Mouse (Mus musculus): ENCODE measurements at regions not wholly inside any gene's neighbourhood (a gene's known extent, or its start where the extent isn't known, plus 50 kb on each side); places are given as distances from the start of the nearest gene placed in this dataset.

DNA sequence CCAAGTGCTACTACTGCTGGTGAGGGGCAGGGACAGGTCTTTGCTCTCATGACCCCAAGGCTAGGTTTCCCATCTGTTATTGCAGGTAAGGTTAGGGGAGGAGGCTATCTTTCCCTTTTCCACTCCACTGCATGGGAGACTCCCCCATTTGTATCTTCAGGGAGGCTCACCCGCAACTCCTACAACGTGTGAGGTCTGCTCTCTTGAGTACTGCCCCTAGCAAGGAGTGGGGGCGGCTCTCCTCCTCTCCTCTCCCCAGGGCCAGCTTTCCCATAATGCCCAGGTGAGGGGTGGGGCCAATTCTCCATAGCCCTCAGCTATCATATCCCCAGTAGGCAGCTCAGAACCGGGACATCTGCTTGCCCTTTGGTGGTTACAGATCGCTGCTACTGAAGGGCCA lies 113.9 kb upstream of the Tenm3 start:
- in situ Hi-C loops (cut with MboI; ENCODE audit: low sequenced_read_pairs in 2 of 2, unreplicated experiment in 2 of 2) = no loop called here
- no peaks in the 10 kb centered on the region for H3K36me3 ChIP-seq (ENCODE audit: control insufficient read depth, insufficient read depth, low read length, poor library complexity, severe bottlenecking)
- H3K9ac ChIP-seq (ENCODE audit: insufficient read depth, low read depth, low read length, poor library complexity, severe bottlenecking) = no peak overlapping the region
- no peak for TF ChIP-seq ZNF384 (IDR thresholded peaks at IDR 0.05; ENCODE audit: low read depth, low read length)
- no peak for TF ChIP-seq HCFC1 (IDR thresholded peaks at IDR 0.05; ENCODE audit: borderline replicate concordance, insufficient read depth, low read length)
- no peak for TF ChIP-seq ZC3H11A (IDR thresholded peaks at IDR 0.05; ENCODE audit: borderline replicate concordance, low read depth, low read length)
- TF ChIP-seq CHD2 (IDR thresholded peaks at IDR 0.05; ENCODE audit: low read depth, low read length) = no peak
- TF ChIP-seq MAFK (IDR thresholded peaks at IDR 0.05; ENCODE audit: insufficient read depth, low read depth, low read length) = no peak
- no peaks in the 10 kb centered on the region for H3K4me1 ChIP-seq (ENCODE audit: control insufficient read depth in 2 of 2, insufficient read depth in 2 of 2, low read length in 2 of 2, poor library complexity in 1 of 2)
- no peak overlapping the region for H3K27ac ChIP-seq (ENCODE audit: insufficient read depth, low read depth, low read length, poor library complexity, severe bottlenecking)
- H3K4me3 ChIP-seq (ENCODE audit: insufficient read depth in 1 of 2, low read depth in 1 of 2, low read length in 2 of 2, poor library complexity in 1 of 2, severe bottlenecking in 1 of 2) = no peak overlapping the region
- H3K9me3 ChIP-seq (ENCODE audit: control insufficient read depth, insufficient read depth, low read depth, low read length) = no peaks in the 10 kb centered on the region
- no peak for DNase-seq (ENCODE audit: low read depth, low spot score)

DNA sequence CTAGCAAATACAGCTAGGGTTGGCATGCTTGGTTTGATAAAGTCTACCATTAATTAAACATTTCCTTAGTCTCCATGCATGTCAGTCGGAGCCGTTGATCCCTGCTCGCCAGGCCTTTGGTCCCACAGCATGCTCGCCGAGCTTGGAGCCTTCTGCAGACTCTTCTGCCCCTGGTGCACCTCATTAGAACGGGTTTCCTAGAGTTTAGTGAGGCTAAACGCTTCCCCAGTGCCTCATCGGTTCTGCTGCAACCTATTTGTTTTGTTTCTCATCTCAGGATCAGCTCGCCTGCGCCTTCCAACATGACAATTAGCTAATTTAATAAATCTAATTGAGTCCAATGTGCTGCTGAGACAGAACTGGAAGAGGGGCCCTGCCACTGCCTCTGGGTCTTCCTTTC lies 107.7 kb upstream of the Tenm3 start:
- TF ChIP-seq HCFC1 (IDR thresholded peaks at IDR 0.05; ENCODE audit: borderline replicate concordance, insufficient read depth, low read length) = no peak
- TF ChIP-seq ZC3H11A (IDR thresholded peaks at IDR 0.05; ENCODE audit: borderline replicate concordance, low read depth, low read length) = no peak
- TF ChIP-seq ZNF384 (IDR thresholded peaks at IDR 0.05; ENCODE audit: low read depth, low read length) = no peak
- no peak for TF ChIP-seq MAFK (IDR thresholded peaks at IDR 0.05; ENCODE audit: insufficient read depth, low read depth, low read length)
- TF ChIP-seq CHD2 (IDR thresholded peaks at IDR 0.05; ENCODE audit: low read depth, low read length) = no peak
- H3K4me1 ChIP-seq (ENCODE audit: control insufficient read depth in 2 of 2, insufficient read depth in 2 of 2, low read length in 2 of 2, poor library complexity in 1 of 2) = no peaks in the 10 kb centered on the region
- no peak overlapping the region for H3K27ac ChIP-seq (ENCODE audit: insufficient read depth, low read depth, low read length, poor library complexity, severe bottlenecking)
- no peak for DNase-seq (ENCODE audit: low read depth, low spot score)
- H3K4me3 ChIP-seq (ENCODE audit: insufficient read depth in 1 of 2, low read depth in 1 of 2, low read length in 2 of 2, poor library complexity in 1 of 2, severe bottlenecking in 1 of 2) = no peak overlapping the region
- no peaks in the 10 kb centered on the region for H3K36me3 ChIP-seq (ENCODE audit: control insufficient read depth, insufficient read depth, low read length, poor library complexity, severe bottlenecking)
- no peak overlapping the region for H3K9ac ChIP-seq (ENCODE audit: insufficient read depth, low read depth, low read length, poor library complexity, severe bottlenecking)
- in situ Hi-C loops (cut with MboI; ENCODE audit: low sequenced_read_pairs in 2 of 2, unreplicated experiment in 2 of 2) = no loop called here
- H3K9me3 ChIP-seq (ENCODE audit: control insufficient read depth, insufficient read depth, low read depth, low read length) = no peaks in the 10 kb centered on the region

DNA sequence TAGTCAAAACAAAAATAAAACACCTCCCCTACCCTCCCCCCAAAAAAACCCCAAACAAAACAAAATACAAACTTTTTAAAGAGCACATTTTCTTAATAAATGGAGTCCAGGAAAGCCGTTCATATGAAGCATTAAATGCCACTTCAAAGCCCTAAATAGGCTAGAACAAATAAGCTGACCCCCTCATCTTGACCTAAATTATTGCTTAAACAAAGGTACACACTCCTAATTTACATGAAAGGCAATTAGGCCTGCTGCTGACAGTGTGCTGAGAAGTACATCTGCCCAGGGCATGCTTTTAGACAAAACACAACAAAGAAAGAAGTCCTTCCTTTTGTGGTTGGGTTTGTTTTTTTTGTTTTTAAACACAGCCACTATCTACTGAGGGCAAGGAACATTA lies 100.4 kb upstream of the Tenm3 start:
- in situ Hi-C loops (cut with MboI; ENCODE audit: low sequenced_read_pairs in 2 of 2, unreplicated experiment in 2 of 2) = no loop called here
- no peak overlapping the region for H3K4me3 ChIP-seq (ENCODE audit: insufficient read depth in 1 of 2, low read depth in 1 of 2, low read length in 2 of 2, poor library complexity in 1 of 2, severe bottlenecking in 1 of 2)
- H3K27ac ChIP-seq (ENCODE audit: insufficient read depth, low read depth, low read length, poor library complexity, severe bottlenecking) = no peak overlapping the region
- DNase-seq (ENCODE audit: low read depth, low spot score) = no peak
- H3K4me1 ChIP-seq (ENCODE audit: control insufficient read depth in 2 of 2, insufficient read depth in 2 of 2, low read length in 2 of 2, poor library complexity in 1 of 2) = no peaks in the 10 kb centered on the region
- H3K9me3 ChIP-seq (ENCODE audit: control insufficient read depth, insufficient read depth, low read depth, low read length) = no peaks in the 10 kb centered on the region
- no peak overlapping the region for H3K9ac ChIP-seq (ENCODE audit: insufficient read depth, low read depth, low read length, poor library complexity, severe bottlenecking)
- H3K36me3 ChIP-seq (ENCODE audit: control insufficient read depth, insufficient read depth, low read length, poor library complexity, severe bottlenecking) = no peaks in the 10 kb centered on the region
- TF ChIP-seq ZC3H11A (IDR thresholded peaks at IDR 0.05; ENCODE audit: borderline replicate concordance, low read depth, low read length) = no peak
- TF ChIP-seq HCFC1 (IDR thresholded peaks at IDR 0.05; ENCODE audit: borderline replicate concordance, insufficient read depth, low read length) = no peak
- no peak for TF ChIP-seq ZNF384 (IDR thresholded peaks at IDR 0.05; ENCODE audit: low read depth, low read length)
- no peak for TF ChIP-seq CHD2 (IDR thresholded peaks at IDR 0.05; ENCODE audit: low read depth, low read length)
- no peak for TF ChIP-seq MAFK (IDR thresholded peaks at IDR 0.05; ENCODE audit: insufficient read depth, low read depth, low read length)

DNA sequence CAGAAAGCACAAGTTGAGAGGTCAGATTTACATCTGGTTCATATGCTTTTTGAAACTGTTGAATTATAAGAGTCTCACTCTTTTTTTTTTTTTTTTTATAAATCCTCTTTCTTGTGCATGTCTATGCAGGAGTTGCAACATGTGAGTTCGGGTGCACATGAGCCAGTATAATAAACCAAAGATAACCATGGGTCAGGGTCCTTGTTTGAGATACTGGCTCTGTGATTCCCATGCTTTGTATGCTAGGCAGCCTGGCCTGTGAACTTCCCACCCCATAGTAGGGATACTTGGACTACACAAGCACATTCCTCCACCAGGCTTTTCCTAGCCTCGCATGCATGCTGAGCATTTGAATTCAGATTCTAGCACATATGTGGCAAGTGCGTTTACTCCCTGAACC lies 93.4 kb upstream of the Tenm3 start:
- in situ Hi-C loops (cut with MboI; ENCODE audit: low sequenced_read_pairs in 2 of 2, unreplicated experiment in 2 of 2) = no loop called here
- Histone ChIP-seq H3K4me1 (ENCODE audit: control insufficient read depth in 2 of 2, insufficient read depth in 2 of 2, low read length in 2 of 2, poor library complexity in 1 of 2) (no peaks in the 10 kb centered on the region), H3K4me3 (ENCODE audit: insufficient read depth in 1 of 2, low read depth in 1 of 2, low read length in 2 of 2, poor library complexity in 1 of 2, severe bottlenecking in 1 of 2) (no peak overlapping the region), H3K9ac (ENCODE audit: insufficient read depth, low read depth, low read length, poor library complexity, severe bottlenecking) (no peak overlapping the region), H3K36me3 (ENCODE audit: control insufficient read depth, insufficient read depth, low read length, poor library complexity, severe bottlenecking) (no peaks in the 10 kb centered on the region), H3K27ac (ENCODE audit: insufficient read depth, low read depth, low read length, poor library complexity, severe bottlenecking) (no peak overlapping the region), H3K9me3 (ENCODE audit: control insufficient read depth, insufficient read depth, low read depth, low read length) (no peaks in the 10 kb centered on the region)
- no peak for DNase-seq (ENCODE audit: low read depth, low spot score)
- TF ChIP-seq CHD2 (IDR thresholded peaks at IDR 0.05; ENCODE audit: low read depth, low read length) = no peak
- no peak for TF ChIP-seq ZC3H11A (IDR thresholded peaks at IDR 0.05; ENCODE audit: borderline replicate concordance, low read depth, low read length)
- TF ChIP-seq MAFK (IDR thresholded peaks at IDR 0.05; ENCODE audit: insufficient read depth, low read depth, low read length) = no peak

DNA sequence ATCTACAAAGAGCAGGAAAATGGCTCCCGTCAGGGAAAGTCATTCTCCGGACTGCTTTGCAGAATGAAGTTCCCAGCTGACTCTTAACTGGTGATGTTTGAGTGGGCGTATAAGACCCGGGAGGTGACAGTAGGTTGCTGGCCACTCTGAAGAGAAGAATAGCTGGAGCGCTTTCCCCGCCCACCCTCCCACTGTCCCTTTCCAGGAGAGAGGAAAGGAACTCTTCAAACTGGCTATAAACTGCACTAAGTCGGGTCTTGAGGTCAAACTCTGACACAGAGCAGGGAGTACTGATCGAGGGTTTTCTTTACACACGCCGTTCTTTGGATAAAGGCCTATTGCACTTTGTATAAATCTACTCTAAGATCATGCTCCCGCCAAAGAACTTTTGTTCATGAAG lies 83.4 kb upstream of the Tenm3 start:
- H3K4me3 ChIP-seq (ENCODE audit: insufficient read depth in 1 of 2, low read depth in 1 of 2, low read length in 2 of 2, poor library complexity in 1 of 2, severe bottlenecking in 1 of 2) = no peak overlapping the region
- no peaks in the 10 kb centered on the region for H3K9me3 ChIP-seq (ENCODE audit: control insufficient read depth, insufficient read depth, low read depth, low read length)
- no peak overlapping the region for H3K27ac ChIP-seq (ENCODE audit: insufficient read depth, low read depth, low read length, poor library complexity, severe bottlenecking)
- H3K4me1 ChIP-seq (ENCODE audit: control insufficient read depth in 2 of 2, insufficient read depth in 2 of 2, low read length in 2 of 2, poor library complexity in 1 of 2) = no peaks in the 10 kb centered on the region
- no peak overlapping the region for H3K9ac ChIP-seq (ENCODE audit: insufficient read depth, low read depth, low read length, poor library complexity, severe bottlenecking)
- H3K36me3 ChIP-seq (ENCODE audit: control insufficient read depth, insufficient read depth, low read length, poor library complexity, severe bottlenecking) = no peaks in the 10 kb centered on the region
- in situ Hi-C loops (cut with MboI; ENCODE audit: low sequenced_read_pairs in 2 of 2, unreplicated experiment in 2 of 2) = no loop called here
- no peak for DNase-seq (ENCODE audit: low read depth, low spot score)
- TF ChIP-seq MAFK (IDR thresholded peaks at IDR 0.05; ENCODE audit: insufficient read depth, low read depth, low read length) = no peak
- no peak for TF ChIP-seq HCFC1 (IDR thresholded peaks at IDR 0.05; ENCODE audit: borderline replicate concordance, insufficient read depth, low read length)
- TF ChIP-seq ZNF384 (IDR thresholded peaks at IDR 0.05; ENCODE audit: low read depth, low read length) = no peak
